Mouse (Mus musculus) hindbrain, embryonic 12.5 days (tissue): ENCODE measurements around the gene Lbx2. TPM values are rescaled to one million over a fixed set of nuclear protein-coding genes. Genes with fewer than 3 reads are reported as not detected.

ENCODE experiments used
- ATAC-seq: fragments of 200-750 bp; cut with Nextera tagmentation; 2 replicates; pipeline ENCODE4 v1.8.0; 2017; ENCODE audit warnings: moderate TSS enrichment; ENCODE audit not compliant: low FRiP score
- H3K27ac ChIP-seq: fragments of 300-500 bp; sonication (generic); 2 replicates; pipeline ENCODE4 v1.5.1; 2016; ENCODE audit warnings: mild to moderate bottlenecking
- H3K27me3 ChIP-seq: fragments of 300-500 bp; sonication (generic); 2 replicates; pipeline ENCODE4 v1.6.1; 2016; ENCODE audit warnings: mild to moderate bottlenecking
- H3K36me3 ChIP-seq: fragments of 300-500 bp; sonication (generic); 2 replicates; pipeline ENCODE4 v1.6.1; 2016; ENCODE audit warnings: mild to moderate bottlenecking
- H3K4me1 ChIP-seq: fragments of 300-500 bp; sonication (generic); 2 replicates; pipeline ENCODE4 v1.6.1; 2016
- H3K4me2 ChIP-seq: fragments of 300-500 bp; sonication (generic); replicated peaks from 2 replicates; pipeline ENCODE4 v1.6.1; 2016; ENCODE audit warnings: mild to moderate bottlenecking
- H3K4me3 ChIP-seq: fragments of 300-500 bp; sonication (generic); 2 replicates; pipeline ENCODE4 v1.5.1; 2016; ENCODE audit warnings: mild to moderate bottlenecking
- H3K9ac ChIP-seq: fragments of 300-500 bp; sonication (generic); 2 replicates; pipeline ENCODE4 v1.6.1; 2016; ENCODE audit warnings: mild to moderate bottlenecking, moderate library complexity
- H3K9me3 ChIP-seq: fragments of 300-500 bp; sonication (generic); replicated peaks from 2 replicates; pipeline ENCODE4 v1.6.1; 2016; ENCODE audit warnings: mild to moderate bottlenecking
- WGBS: fragments of 180-500 bp; shearing (Covaris S2); methylation state at CpG from one replicate; pipeline ENCODE4 v1.1.7; 2016; 5-methylcytosine and 5-hydroxymethylcytosine counted together
- polyA plus RNA-seq: library from polyadenylated mRNA; unstranded; fragments of >200 nt; fragmentation: Nextera tagmentation; extraction: Ambion mirVana; gene quantifications from 2 replicates; pipeline ENCODE4 v1.2.1, GENCODE M21; 2016

Gene Lbx2
- polyA plus RNA-seq, 1 experiment from 2014 or later: not detected

DNA sequence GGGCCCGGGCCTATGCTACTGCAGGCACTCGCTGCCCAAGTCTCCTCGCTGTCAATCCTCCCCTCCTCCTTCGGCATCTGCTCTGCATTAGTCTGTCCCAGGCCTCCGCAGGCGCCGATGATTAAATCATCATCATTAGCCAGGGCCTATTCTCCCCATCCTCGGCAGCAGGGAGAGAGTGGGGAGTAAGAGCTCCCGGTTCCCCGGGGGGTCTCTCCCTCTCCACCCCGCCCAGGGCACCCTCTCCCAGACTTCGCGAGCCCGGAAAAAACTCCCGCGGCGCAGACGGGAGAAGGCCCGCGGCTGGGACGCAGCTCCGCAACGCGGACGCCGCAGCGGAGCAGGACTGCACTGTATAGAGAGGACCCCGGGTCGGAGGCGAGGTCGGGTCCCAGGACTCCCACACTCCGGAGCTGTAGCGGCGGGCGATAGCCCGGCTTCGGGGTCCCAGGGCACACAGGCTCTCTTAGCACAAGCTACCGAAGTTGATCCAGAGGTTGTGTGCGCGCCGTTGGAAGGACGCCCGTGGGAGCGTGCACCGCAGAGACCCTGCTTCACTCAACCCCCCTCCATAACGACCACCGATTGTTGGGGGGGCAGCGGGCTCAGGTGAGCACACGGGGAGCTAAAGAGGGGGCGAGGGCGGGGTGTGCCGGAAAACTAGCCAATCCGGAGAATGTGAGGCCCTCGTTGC lies 8.4 kb upstream of the Lbx2 start, which contains the start of gene Pcgf1:
Gene Pcgf1 (plus strand): TSS at position 240 of the 694 bp plus-strand sequence.
- peak within 1 kb of the TSS; percentile 97 for H3K4me2 ChIP-seq
- peak within 1 kb of the TSS; percentile 69 for H3K4me3 ChIP-seq
- H3K36me3 ChIP-seq: peaks cover 22% of the 10 kb centered on the region
- no peaks in the 10 kb centered on the region for H3K9me3 ChIP-seq
- peak; percentile 88 for ATAC-seq
- H3K4me1 ChIP-seq: peaks cover 21% of the 10 kb centered on the region
- peak within 1 kb of the TSS; percentile 84 for H3K27ac ChIP-seq
- H3K9ac ChIP-seq: peak within 1 kb of the TSS; percentile 84
- peaks cover 56% of the 10 kb centered on the region for H3K27me3 ChIP-seq
- under 1% methylated on average over 54 of the region's 54 CpGs for WGBS

DNA sequence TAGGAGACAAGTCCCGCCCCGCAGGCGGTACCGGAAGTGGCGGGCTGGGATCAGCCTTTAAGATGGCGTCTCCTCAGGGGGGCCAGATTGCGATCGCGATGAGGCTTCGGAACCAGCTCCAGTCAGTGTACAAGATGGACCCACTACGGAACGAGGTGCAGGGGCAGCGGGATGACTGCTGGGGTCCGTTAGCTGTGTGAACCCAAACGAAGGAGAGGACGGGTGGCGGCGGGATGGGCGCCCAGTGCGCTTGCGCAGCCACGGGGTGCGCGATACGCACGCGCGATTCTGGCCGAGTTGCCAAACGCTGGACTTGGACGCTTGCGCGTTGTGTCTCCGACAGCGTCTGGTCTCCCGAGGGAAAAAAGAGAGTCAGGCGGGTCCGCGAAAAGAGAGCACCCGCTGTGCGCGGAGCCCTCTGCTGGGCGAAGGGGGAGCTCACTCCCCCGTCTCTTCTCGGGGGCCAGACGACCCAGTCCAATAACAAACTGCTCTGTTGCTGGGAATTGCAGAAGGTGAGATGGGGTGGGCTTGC lies 7.8 kb upstream of the Lbx2 start:
- WGBS: under 1% methylated on average over 46 of the region's 46 CpGs
- H3K36me3 ChIP-seq: peaks cover 22% of the 10 kb centered on the region
- peak; percentile 93 for ATAC-seq
- peak overlapping the region; percentile 69 for H3K4me3 ChIP-seq
- peak overlapping the region; percentile 97 for H3K4me2 ChIP-seq
- H3K9ac ChIP-seq: peak overlapping the region; percentile 84
- H3K4me1 ChIP-seq: peaks cover 21% of the 10 kb centered on the region
- H3K27me3 ChIP-seq: peaks cover 56% of the 10 kb centered on the region
- no peaks in the 10 kb centered on the region for H3K9me3 ChIP-seq
- H3K27ac ChIP-seq: peak overlapping the region; percentile 84

DNA sequence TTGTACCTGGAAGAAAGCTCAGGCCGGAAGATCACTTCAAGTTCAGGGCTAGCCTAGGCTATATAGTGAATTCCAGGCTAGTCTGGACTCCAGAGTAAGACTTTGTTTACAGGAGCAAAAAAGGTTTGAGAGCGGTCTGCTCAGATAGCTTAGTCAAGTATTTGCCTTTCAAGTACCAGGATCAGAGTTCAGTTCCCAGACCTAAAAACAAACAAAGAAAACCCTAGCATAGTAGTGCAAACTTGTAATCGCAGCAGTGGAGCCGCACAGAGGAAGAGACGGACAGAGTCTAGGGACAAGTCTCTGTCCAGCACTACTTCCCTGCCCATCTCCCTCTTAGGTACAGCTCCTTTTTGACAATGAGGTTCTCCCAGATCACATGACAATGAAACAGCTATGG lies 6.0 kb upstream of the Lbx2 start:
- Histone ChIP-seq H3K9me3 (no peaks in the 10 kb centered on the region), H3K27ac (no peak overlapping the region), H3K9ac (no peak overlapping the region), H3K36me3 (peaks cover 22% of the 10 kb centered on the region), H3K4me1 (peaks cover 30% of the 10 kb centered on the region), H3K4me3 (no peak overlapping the region), H3K4me2 (no peak overlapping the region), H3K27me3 (peaks cover 56% of the 10 kb centered on the region)
- 90% methylated on average over 5 of the region's 5 CpGs for WGBS
- no peak for ATAC-seq

DNA sequence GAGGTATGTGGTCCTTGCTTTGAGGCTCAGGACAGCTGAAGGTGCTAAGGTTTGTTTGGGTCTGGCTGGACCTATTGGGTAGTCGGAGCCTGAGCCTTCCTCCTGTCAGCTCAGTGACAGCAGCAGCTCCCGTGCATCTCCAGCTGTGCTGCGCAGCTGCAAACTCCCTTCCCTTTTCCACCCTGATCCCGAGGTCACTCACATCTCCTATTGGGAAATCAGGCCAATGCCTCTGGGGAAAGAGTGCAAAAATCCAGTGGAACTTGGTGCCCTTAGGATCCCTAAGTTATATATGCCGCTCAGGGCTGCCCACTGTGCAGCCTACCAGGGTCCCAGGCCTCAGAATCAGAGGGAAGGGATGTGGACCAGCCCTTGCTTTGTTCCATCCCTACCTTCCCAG lies 2.7 kb upstream of the Lbx2 start:
- H3K27ac ChIP-seq: no peak overlapping the region
- 7% methylated on average over 5 of the region's 5 CpGs for WGBS
- peaks cover 36% of the 10 kb centered on the region for H3K4me1 ChIP-seq
- no peaks in the 10 kb centered on the region for H3K9me3 ChIP-seq
- no peak overlapping the region for H3K4me3 ChIP-seq
- no peak overlapping the region for H3K4me2 ChIP-seq
- no peak for ATAC-seq
- peaks cover 69% of the 10 kb centered on the region for H3K27me3 ChIP-seq
- peaks cover 22% of the 10 kb centered on the region for H3K36me3 ChIP-seq
- 0 out of 2 replicates have a peak overlapping the region, but pooled peaks have one; percentile 23 for H3K9ac ChIP-seq

DNA sequence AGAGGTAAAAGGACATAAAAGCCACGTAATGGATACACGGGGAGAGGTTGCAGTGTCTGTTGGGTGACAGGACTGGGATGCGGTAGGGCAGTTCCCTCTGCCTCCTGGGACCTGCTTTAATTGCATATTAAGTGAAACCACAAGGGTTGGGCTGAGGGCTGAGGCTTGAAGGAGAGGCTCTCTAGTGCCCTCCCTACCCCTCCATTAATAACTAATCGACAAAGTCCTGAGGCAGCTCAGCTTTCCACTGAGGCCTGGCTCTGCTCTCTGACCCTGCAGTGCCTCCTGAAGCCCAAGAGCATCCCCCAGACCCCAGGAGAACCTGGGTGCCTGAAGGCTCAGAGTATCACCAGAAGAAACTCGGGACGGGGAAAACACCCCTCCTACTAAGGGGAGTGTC lies 1.7 kb upstream of the Lbx2 start:
- no peak for ATAC-seq
- WGBS: 4% methylated on average over 6 of the region's 6 CpGs
- Histone ChIP-seq H3K4me3 (no peak overlapping the region), H3K9me3 (no peaks in the 10 kb centered on the region), H3K4me1 (peaks cover 29% of the 10 kb centered on the region), H3K36me3 (peaks cover 22% of the 10 kb centered on the region), H3K27ac (no peak overlapping the region), H3K9ac (no peak overlapping the region), H3K4me2 (no peak overlapping the region), H3K27me3 (peaks cover 78% of the 10 kb centered on the region)

DNA sequence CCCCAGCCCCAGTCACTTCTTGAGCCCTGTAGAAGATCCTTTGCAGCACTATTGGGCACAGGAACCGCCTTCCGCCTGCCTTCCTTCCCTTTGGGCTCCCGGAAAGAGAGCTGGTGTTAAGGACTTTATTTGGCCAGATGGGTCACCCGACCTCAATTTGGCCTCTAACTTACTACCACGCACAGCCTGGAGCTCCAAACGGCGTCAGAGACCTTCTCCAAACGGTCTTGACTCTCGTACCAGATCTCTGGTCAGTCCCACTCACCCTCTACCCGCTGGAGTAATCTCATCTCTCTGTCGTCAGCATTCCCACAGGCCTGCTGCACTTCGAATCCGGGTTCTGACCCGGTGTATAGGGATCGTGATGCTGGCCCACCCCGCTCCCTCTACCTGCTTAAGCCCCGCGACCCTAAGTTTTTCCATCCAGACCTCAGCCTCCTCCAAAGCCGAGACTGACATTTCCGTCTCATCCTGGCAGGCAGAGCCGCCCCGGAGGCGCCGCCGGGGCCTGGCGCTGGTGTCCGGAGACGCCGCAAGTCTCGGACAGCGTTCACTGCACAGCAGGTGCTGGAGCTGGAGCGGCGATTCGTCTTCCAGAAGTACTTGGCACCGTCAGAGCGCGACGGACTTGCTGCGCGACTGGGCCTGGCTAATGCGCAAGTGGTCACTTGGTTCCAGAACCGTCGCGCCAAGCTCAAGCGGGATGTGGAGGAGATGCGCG lies 1.2 kb downstream of the Lbx2 start:
- no peak overlapping the region for H3K27ac ChIP-seq
- H3K9me3 ChIP-seq: no peaks in the 10 kb centered on the region
- H3K4me1 ChIP-seq: peaks cover 21% of the 10 kb centered on the region
- no peaks in the 10 kb centered on the region for H3K36me3 ChIP-seq
- peaks cover 89% of the 10 kb centered on the region for H3K27me3 ChIP-seq
- peak overlapping the region; percentile 40 for H3K4me2 ChIP-seq
- WGBS: 2% methylated on average over 47 of the region's 47 CpGs
- H3K4me3 ChIP-seq: peak overlapping the region; percentile 18
- no peak for ATAC-seq
- no peak overlapping the region for H3K9ac ChIP-seq

DNA sequence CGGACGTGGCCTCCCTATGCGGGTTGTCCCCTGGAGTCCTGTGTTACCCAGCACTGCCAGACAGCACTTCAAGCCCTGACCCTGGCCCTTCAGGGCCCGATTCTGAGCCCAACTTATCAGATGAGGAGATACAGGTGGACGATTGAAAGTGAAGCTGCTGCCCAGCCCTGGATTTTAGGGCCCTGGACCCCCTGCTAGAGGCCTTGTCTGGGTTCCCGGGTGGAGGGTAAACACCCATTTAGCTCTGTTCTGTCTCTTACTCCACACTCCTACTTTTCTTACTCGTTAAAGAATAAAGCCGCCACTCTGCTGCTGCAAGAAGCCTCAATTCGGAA lies 1.7 kb downstream of the Lbx2 start:
- peak overlapping the region; percentile 18 for H3K4me3 ChIP-seq
- H3K9ac ChIP-seq: no peak overlapping the region
- H3K4me1 ChIP-seq: peaks cover 21% of the 10 kb centered on the region
- ATAC-seq: no peak
- H3K27me3 ChIP-seq: peaks cover 89% of the 10 kb centered on the region
- H3K4me2 ChIP-seq: peak overlapping the region; percentile 40
- H3K27ac ChIP-seq: no peak overlapping the region
- 6% methylated on average over 9 of the region's 9 CpGs for WGBS
- H3K9me3 ChIP-seq: no peaks in the 10 kb centered on the region
- no peaks in the 10 kb centered on the region for H3K36me3 ChIP-seq

DNA sequence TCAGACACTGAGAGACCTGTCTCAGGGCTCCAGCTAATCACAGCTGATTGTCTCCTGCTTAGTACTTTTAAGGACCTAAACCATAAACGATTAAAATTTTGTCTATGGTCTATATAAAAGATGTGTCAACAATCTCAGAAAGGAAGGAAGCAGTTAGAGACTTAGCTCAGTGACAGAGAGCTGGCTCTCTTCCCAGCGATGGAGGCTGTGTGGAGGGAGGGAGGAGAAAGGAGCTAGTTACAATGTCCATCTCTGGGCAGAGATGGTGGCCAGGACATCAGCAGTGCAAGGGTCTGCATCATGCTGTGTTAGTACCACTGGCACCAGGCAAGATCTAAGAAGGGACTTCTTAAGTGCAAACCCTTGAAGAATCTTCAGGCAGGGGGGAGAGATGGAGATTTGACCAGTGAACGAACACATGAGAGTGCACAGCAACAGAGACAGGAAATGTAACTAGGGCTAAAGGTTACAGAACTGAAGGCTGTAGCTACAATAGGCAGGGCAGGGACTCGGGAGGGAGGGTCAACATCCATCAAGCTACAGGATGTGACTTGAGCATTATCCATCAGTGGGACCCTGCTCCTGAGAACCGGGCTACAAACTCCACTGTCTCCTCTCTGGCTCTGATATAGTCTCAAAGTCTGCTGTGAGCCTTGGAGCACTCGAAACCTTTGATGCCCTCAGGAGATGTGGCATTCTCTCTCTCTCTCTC lies 6.4 kb downstream of the Lbx2 start:
- Histone ChIP-seq H3K4me2 (no peak overlapping the region), H3K36me3 (no peaks in the 10 kb centered on the region), H3K27ac (no peak overlapping the region), H3K9ac (no peak overlapping the region), H3K9me3 (0 out of 2 replicates have a peak, but pooled peaks cover 3% of the 10 kb centered on the region), H3K4me3 (no peak overlapping the region), H3K4me1 (peaks cover 2% of the 10 kb centered on the region; the same call in 1 of the 2 replicates), H3K27me3 (peaks cover 52% of the 10 kb centered on the region)
- WGBS: 40% methylated on average over 6 of the region's 6 CpGs
- no peak for ATAC-seq

DNA sequence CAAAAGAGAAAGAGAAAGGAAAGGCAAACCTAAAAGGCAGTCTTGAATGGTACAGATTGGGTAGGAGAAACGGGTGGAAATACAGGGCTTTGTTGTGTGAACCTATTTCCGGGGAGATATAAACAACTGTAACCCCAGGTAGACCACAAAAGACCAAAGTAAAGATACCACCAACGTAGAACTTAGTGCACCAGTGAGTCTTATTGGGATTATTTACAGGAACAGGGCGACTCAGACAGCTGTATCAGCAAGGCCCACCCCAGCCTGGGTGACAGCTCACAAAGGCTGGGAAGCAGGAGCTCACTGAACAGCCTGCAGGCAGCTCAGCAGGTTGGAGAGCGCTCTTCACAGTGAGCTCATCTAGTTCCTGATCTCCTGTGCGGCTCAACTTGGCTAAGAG lies 9.8 kb downstream of the Lbx2 start:
- 48% methylated on average over 6 of the region's 6 CpGs for WGBS
- 0 out of 2 replicates have a peak, but pooled peaks cover 3% of the 10 kb centered on the region for H3K9me3 ChIP-seq
- ATAC-seq: no peak
- H3K36me3 ChIP-seq: no peaks in the 10 kb centered on the region
- H3K27ac ChIP-seq: no peak overlapping the region
- H3K4me3 ChIP-seq: no peak overlapping the region
- no peak overlapping the region for H3K4me2 ChIP-seq
- H3K9ac ChIP-seq: no peak overlapping the region
- H3K4me1 ChIP-seq: peaks cover 3% of the 10 kb centered on the region; the same call in 1 of the 2 replicates
- peaks cover 28% of the 10 kb centered on the region for H3K27me3 ChIP-seq

DNA sequence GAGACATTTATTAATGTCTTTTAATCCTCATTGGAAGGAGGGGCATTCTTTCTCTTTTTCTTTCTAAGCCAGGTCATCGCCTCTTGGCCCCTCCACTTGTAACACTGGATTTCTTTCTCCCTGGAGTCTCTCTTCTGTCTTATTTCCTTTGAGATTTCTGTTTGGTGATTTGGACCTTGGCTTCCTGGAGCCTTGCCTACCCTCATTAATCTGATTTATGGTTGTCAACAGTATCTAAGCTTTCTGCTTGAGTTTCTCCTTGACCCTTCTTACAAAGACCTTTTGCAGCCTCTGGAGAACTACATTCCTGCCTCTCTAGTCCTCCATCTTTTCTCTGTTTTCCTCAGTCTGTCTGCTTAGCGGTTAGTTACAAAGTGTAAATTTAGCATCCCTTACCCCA lies 12.2 kb downstream of the Lbx2 start:
- Histone ChIP-seq H3K9me3 (0 out of 2 replicates have a peak, but pooled peaks cover 3% of the 10 kb centered on the region), H3K9ac (no peak overlapping the region), H3K4me2 (no peak overlapping the region), H3K4me3 (no peak overlapping the region), H3K27me3 (peaks cover 25% of the 10 kb centered on the region), H3K27ac (no peak overlapping the region), H3K4me1 (peaks cover 19% of the 10 kb centered on the region), H3K36me3 (no peaks in the 10 kb centered on the region)
- ATAC-seq: no peak
- 82% methylated on average over 2 of the region's 2 CpGs for WGBS

DNA sequence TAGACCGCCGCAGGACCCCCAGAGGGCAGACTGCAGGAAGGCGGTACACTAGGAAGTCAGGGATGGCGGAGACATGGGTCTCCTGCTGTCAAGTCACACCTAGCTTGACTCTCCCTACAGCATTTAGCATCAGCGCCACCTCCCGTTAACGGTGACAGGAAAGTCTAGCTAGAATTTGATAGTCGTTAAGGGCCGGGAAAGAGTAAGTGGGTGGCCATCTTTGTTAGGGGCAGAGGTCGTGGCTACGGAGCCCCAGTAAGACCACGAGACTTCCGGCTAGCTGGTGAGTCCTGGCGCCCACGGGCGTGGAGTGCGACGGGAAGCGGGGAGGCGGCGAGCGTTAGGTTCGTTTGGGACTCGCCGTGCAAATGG lies 15.1 kb downstream of the Lbx2 start, which contains the start of the genes Ccdc142 and Gm42688:
Gene Ccdc142 (plus strand): TSS at position 286 of the 372 bp plus-strand sequence.
Gene Gm42688 (plus strand): TSS at position 302 of the 372 bp plus-strand sequence.
- Histone ChIP-seq H3K4me1 (peaks cover 20% of the 10 kb centered on the region), H3K4me2 (peak within 1 kb of the TSS; percentile 100), H3K27ac (peak within 1 kb of the TSS; percentile 79), H3K9ac (peak within 1 kb of the TSS; percentile 84), H3K27me3 (peaks cover 19% of the 10 kb centered on the region), H3K36me3 (no peaks in the 10 kb centered on the region), H3K4me3 (peak within 1 kb of the TSS; percentile 76), H3K9me3 (no peaks in the 10 kb centered on the region)
- peak; percentile 91 for ATAC-seq
- 1% methylated on average over 25 of the region's 25 CpGs for WGBS
